24 mouse cellular contexts compared by ENCODE assay signal in genomic region chr13:84602612-84603011, GRCm38 (mm10).
DNase-seq lines count a peak whose midpoint lies in the region; ATAC-seq and TF ChIP-seq lines count a peak whose summit lies in the region.
"Had no signal": no experiment of that assay in that cellular context is flagged by ENCODE, and none has a peak within 500 bp of the region (broad histone marks: within the 10 kb centered on the region; RNA-seq: fewer than 3 reads in every experiment).

No protein-coding gene starts in this region.

- 0 out of 2 replicates have a peak, but pooled peaks have one; percentile 57 for ATAC-seq in hindbrain, embryonic 11.5 days (ENCODE audit: low FRiP score)
- ATAC-seq in hindbrain, embryonic 16.5 days: no peak
- no peak for ATAC-seq in midbrain, embryonic 11.5 days (ENCODE audit: low FRiP score)
- no peak for ATAC-seq in midbrain, postnatal 0 days (ENCODE audit: low FRiP score)
- ATAC-seq in midbrain, embryonic 13.5 days: 0 out of 2 replicates have a peak, but pooled peaks have one; percentile 58
- ATAC-seq in midbrain, embryonic 14.5 days (ENCODE audit: low FRiP score, low TSS enrichment): no peak
- ATAC-seq: activated CD4-positive, CD25-positive, alpha-beta regulatory T cell, adult 4 months; CD4-positive, CD25-positive, alpha-beta regulatory T cell, adult 4 months; forebrain, embryonic 13.5 days; forebrain, embryonic 15.5 days; Patski had no signal

- no peaks in the 10 kb centered on the region for H3K4me1 ChIP-seq in hindbrain, embryonic 11.5 days (replicated peaks; ENCODE audit: control insufficient read depth, insufficient read depth, low read length)
- no peaks in the 10 kb centered on the region for H3K4me1 ChIP-seq in hindbrain, embryonic 16.5 days (ENCODE audit: control insufficient read depth, insufficient read depth, low read depth, low read length)
- H3K4me1 ChIP-seq in midbrain, embryonic 11.5 days (ENCODE audit: control insufficient read depth, insufficient read depth, low read length): no peaks in the 10 kb centered on the region
- H3K4me1 ChIP-seq in midbrain, postnatal 0 days (ENCODE audit: insufficient read depth, low read length): no peaks in the 10 kb centered on the region
- H3K4me1 ChIP-seq in midbrain, embryonic 13.5 days (replicated peaks): no peaks in the 10 kb centered on the region
- H3K4me1 ChIP-seq in midbrain, embryonic 14.5 days (ENCODE audit: control insufficient read depth, insufficient read depth, low read length): no peaks in the 10 kb centered on the region
- H3K4me1 ChIP-seq: embryonic facial prominence, embryonic 10.5 days; embryonic facial prominence, embryonic 12.5 days; forebrain, embryonic 13.5 days; forebrain, embryonic 15.5 days had no signal

- H3K9me3 ChIP-seq in hindbrain, embryonic 11.5 days (ENCODE audit: control insufficient read depth, low read length): no peaks in the 10 kb centered on the region
- H3K9me3 ChIP-seq in hindbrain, embryonic 16.5 days (ENCODE audit: control insufficient read depth, low read length): no peaks in the 10 kb centered on the region
- no peaks in the 10 kb centered on the region for H3K9me3 ChIP-seq in midbrain, embryonic 11.5 days (ENCODE audit: control insufficient read depth, low read length)
- H3K9me3 ChIP-seq in midbrain, postnatal 0 days (ENCODE audit: low read length): no peaks in the 10 kb centered on the region
- H3K9me3 ChIP-seq in midbrain, embryonic 13.5 days: peaks cover 6% of the 10 kb centered on the region; the same call in 1 of the 2 replicates
- peaks cover 4% of the 10 kb centered on the region; the same call in 1 of the 2 replicates for H3K9me3 ChIP-seq in midbrain, embryonic 14.5 days (ENCODE audit: control insufficient read depth, low read length)
- H3K9me3 ChIP-seq: embryonic facial prominence, embryonic 10.5 days; embryonic facial prominence, embryonic 12.5 days; forebrain, embryonic 15.5 days; G1E had no signal

- no peak for TF ChIP-seq CTCF in midbrain, postnatal 0 days (IDR thresholded peaks at IDR 0.05)

- DNase-seq in hindbrain, embryonic 11.5 days (ENCODE audit: low spot score): no peak
- DNase-seq in midbrain, embryonic 11.5 days (ENCODE audit: low spot score, missing footprints): peak; percentile 33
- DNase-seq in midbrain, postnatal 0 days (ENCODE audit: low spot score): no peak
- no peak for DNase-seq in midbrain, embryonic 14.5 days
- DNase-seq: adrenal gland, adult 8-10 months; adrenal gland, postnatal 14 days; adrenal gland, postnatal 36 days; B cell, adult 2 months; cerebellum, adult 11-12 months; cerebellum, adult 2 months; cerebellum, adult 9-10 months; cerebellum, postnatal 10 days; cerebellum, postnatal 25 days had no signal

- 82% methylated on average over 1 of the region's 1 CpGs for WGBS in hindbrain, embryonic 11.5 days
- WGBS in hindbrain, embryonic 16.5 days: 86% methylated on average over 1 of the region's 1 CpGs
- WGBS in midbrain, embryonic 11.5 days: 76% methylated on average over 1 of the region's 1 CpGs
- WGBS in midbrain, postnatal 0 days: 90% methylated on average over 1 of the region's 1 CpGs
- WGBS in midbrain, embryonic 13.5 days: 86% methylated on average over 1 of the region's 1 CpGs
- WGBS in midbrain, embryonic 14.5 days: 76% methylated on average over 1 of the region's 1 CpGs

- H3K4me2 ChIP-seq in hindbrain, embryonic 11.5 days (replicated peaks; ENCODE audit: low read depth, low read length): no peak overlapping the region
- H3K4me2 ChIP-seq in hindbrain, embryonic 16.5 days (ENCODE audit: low read length): no peak overlapping the region
- H3K4me2 ChIP-seq in midbrain, embryonic 11.5 days: no peak overlapping the region
- no peak overlapping the region for H3K4me2 ChIP-seq in midbrain, postnatal 0 days (ENCODE audit: low read depth, low read length, poor library complexity, severe bottlenecking)
- no peak overlapping the region for H3K4me2 ChIP-seq in midbrain, embryonic 13.5 days (replicated peaks)
- H3K4me2 ChIP-seq in midbrain, embryonic 14.5 days (ENCODE audit: low read length): no peak overlapping the region
- H3K4me2 ChIP-seq: embryonic facial prominence, embryonic 12.5 days; forebrain, embryonic 13.5 days; forebrain, embryonic 15.5 days had no signal

- no peaks in the 10 kb centered on the region for H3K27me3 ChIP-seq in hindbrain, embryonic 11.5 days (ENCODE audit: control insufficient read depth, insufficient read depth, low read length)
- no peaks in the 10 kb centered on the region for H3K27me3 ChIP-seq in hindbrain, embryonic 16.5 days (replicated peaks; ENCODE audit: control insufficient read depth, insufficient read depth, low read length)
- H3K27me3 ChIP-seq in midbrain, embryonic 11.5 days (ENCODE audit: control insufficient read depth, insufficient read depth, low read length): no peaks in the 10 kb centered on the region
- no peaks in the 10 kb centered on the region for H3K27me3 ChIP-seq in midbrain, postnatal 0 days (ENCODE audit: insufficient read depth, low read length)
- no peaks in the 10 kb centered on the region for H3K27me3 ChIP-seq in midbrain, embryonic 13.5 days
- no peaks in the 10 kb centered on the region for H3K27me3 ChIP-seq in midbrain, embryonic 14.5 days (ENCODE audit: control insufficient read depth, insufficient read depth, low read length)
- H3K27me3 ChIP-seq: CH12.LX; embryonic facial prominence, embryonic 12.5 days; forebrain, embryonic 13.5 days; forebrain, embryonic 15.5 days; Patski had no signal

- H3K36me3 ChIP-seq in hindbrain, embryonic 11.5 days (ENCODE audit: control insufficient read depth, insufficient read depth, low read length): no peaks in the 10 kb centered on the region
- no peaks in the 10 kb centered on the region; the same call in 1 of the 2 replicates for H3K36me3 ChIP-seq in hindbrain, embryonic 16.5 days (ENCODE audit: control insufficient read depth, insufficient read depth, low read length)
- H3K36me3 ChIP-seq in midbrain, embryonic 11.5 days (ENCODE audit: control insufficient read depth, insufficient read depth, low read length): no peaks in the 10 kb centered on the region
- no peaks in the 10 kb centered on the region for H3K36me3 ChIP-seq in midbrain, postnatal 0 days (ENCODE audit: insufficient read depth, low read length)
- H3K36me3 ChIP-seq in midbrain, embryonic 13.5 days: no peaks in the 10 kb centered on the region
- H3K36me3 ChIP-seq in midbrain, embryonic 14.5 days (ENCODE audit: control insufficient read depth, insufficient read depth, low read length): no peaks in the 10 kb centered on the region
- H3K36me3 ChIP-seq: embryonic facial prominence, embryonic 10.5 days; embryonic facial prominence, embryonic 12.5 days; forebrain, embryonic 15.5 days; G1E had no signal

- no peak overlapping the region for H3K4me3 ChIP-seq in hindbrain, embryonic 11.5 days (ENCODE audit: low read depth, low read length)
- no peak overlapping the region for H3K4me3 ChIP-seq in hindbrain, embryonic 16.5 days (ENCODE audit: low read length)
- no peak overlapping the region for H3K4me3 ChIP-seq in midbrain, embryonic 11.5 days (ENCODE audit: low read depth, low read length)
- H3K4me3 ChIP-seq in midbrain, postnatal 0 days (ENCODE audit: low read depth, low read length): no peak overlapping the region
- no peak overlapping the region for H3K4me3 ChIP-seq in midbrain, embryonic 13.5 days (replicated peaks)
- no peak overlapping the region for H3K4me3 ChIP-seq in midbrain, embryonic 14.5 days (replicated peaks; ENCODE audit: low read depth, low read length)
- H3K4me3 ChIP-seq: embryonic facial prominence, embryonic 10.5 days; embryonic facial prominence, embryonic 12.5 days; forebrain, embryonic 13.5 days; forebrain, embryonic 15.5 days had no signal

- H3K9ac ChIP-seq in hindbrain, embryonic 11.5 days (ENCODE audit: low read depth, low read length): no peak overlapping the region
- no peak overlapping the region for H3K9ac ChIP-seq in hindbrain, embryonic 16.5 days (ENCODE audit: low read depth, low read length)
- H3K9ac ChIP-seq in midbrain, embryonic 11.5 days (ENCODE audit: low read length): no peak overlapping the region
- H3K9ac ChIP-seq in midbrain, postnatal 0 days (replicated peaks; ENCODE audit: low read length, poor library complexity, severe bottlenecking): no peak overlapping the region
- no peak overlapping the region for H3K9ac ChIP-seq in midbrain, embryonic 13.5 days (replicated peaks)
- no peak overlapping the region for H3K9ac ChIP-seq in midbrain, embryonic 14.5 days (replicated peaks; ENCODE audit: low read length)
- H3K9ac ChIP-seq: embryonic facial prominence, embryonic 12.5 days; forebrain, embryonic 13.5 days; forebrain, embryonic 15.5 days had no signal

- H3K27ac ChIP-seq in hindbrain, embryonic 11.5 days (ENCODE audit: low read depth, low read length): no peak overlapping the region
- H3K27ac ChIP-seq in hindbrain, embryonic 16.5 days (ENCODE audit: low read depth, low read length): no peak overlapping the region
- no peak overlapping the region for H3K27ac ChIP-seq in midbrain, embryonic 11.5 days (ENCODE audit: low read depth, low read length)
- H3K27ac ChIP-seq in midbrain, postnatal 0 days (ENCODE audit: low read depth, low read length): no peak overlapping the region
- no peak overlapping the region for H3K27ac ChIP-seq in midbrain, embryonic 13.5 days
- H3K27ac ChIP-seq in midbrain, embryonic 14.5 days (replicated peaks; ENCODE audit: low read depth, low read length): no peak overlapping the region
- H3K27ac ChIP-seq: embryonic facial prominence, embryonic 10.5 days; embryonic facial prominence, embryonic 12.5 days; forebrain, embryonic 13.5 days; forebrain, embryonic 15.5 days had no signal

Comparison
In these comparisons a context has a peak if more than half of its experiments do, and no peak if none do; other contexts are left out.
1. ATAC-seq: peak in hindbrain, embryonic 11.5 days (single experiment) and midbrain, embryonic 13.5 days (single experiment); none in hindbrain, embryonic 16.5 days (single experiment), midbrain, embryonic 11.5 days (single experiment), midbrain, postnatal 0 days (single experiment) and midbrain, embryonic 14.5 days (single experiment).